Mouse (Mus musculus) adrenal gland, adult 2 months (tissue): Measurements from ENCODE around the gene Srgap1. TPM values are rescaled to one million over a fixed set of nuclear protein-coding genes. Genes with fewer than 3 reads are reported as not detected.
A peak's percentile ranks its signal among the peaks of the same experiment; 100 is the strongest.

Source experiments
- DNase-seq: peaks from one replicate; pipeline ENCODE4 v3.0.0; 2021
- polyA plus RNA-seq: library from polyadenylated mRNA; depleted of rRNA; stranded (reverse); fragments of >200 nt; gene quantifications from 2 replicates; pipeline ENCODE4 v1.2.3, GENCODE M21; 2012
- total RNA-seq, 2 experiments: library from RNA; stranded (reverse); gene quantifications; 2 replicates each; pipeline ENCODE4 v1.2.3; 2021

Srgap1 gene
- total and polyA plus RNA-seq, 3 experiments: 0.75 to 2.4 (median 1.2) TPM

DNA sequence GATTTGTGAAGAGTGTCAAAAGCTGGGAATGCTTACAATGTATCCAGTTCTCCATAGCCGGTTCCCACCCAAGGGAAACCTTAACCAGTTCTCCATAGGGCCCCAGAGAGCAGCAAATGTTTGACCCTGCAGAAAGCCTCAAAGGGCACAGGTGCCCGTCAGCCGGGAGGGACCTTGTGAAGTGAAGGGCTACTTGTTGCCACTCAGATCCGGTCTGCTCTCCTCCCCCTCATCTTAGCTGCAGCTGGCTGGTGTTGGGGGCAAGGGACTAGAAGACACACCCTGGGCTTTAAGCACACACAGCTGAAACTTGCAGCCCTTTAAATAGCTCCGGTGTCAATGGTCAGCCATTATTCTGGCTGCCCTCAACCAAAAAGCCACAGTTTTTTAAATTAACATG, 30.1 kb downstream of the Srgap1 start:
- DNase-seq: no peak

DNA sequence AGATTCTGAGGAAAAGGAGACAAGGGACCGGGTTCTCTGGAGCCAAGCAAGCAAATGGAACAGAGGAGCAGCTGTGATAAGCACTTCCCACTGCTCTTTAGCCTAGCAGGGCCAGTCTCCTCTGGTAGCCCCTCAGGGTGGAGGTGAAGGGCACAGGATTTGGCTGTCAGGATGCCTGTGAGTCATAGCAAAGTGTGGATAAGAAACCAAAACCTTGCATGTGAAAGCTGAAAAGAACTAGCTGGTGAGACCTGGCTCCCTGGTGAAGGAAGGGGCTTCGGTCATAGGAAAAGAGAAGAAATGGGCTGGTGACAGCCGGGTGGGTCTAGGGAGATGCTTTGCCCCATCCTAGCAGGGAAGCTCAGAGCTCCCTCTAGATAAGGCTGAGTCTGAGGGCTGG, 30.5 kb downstream of the Srgap1 start:
- DNase-seq: peak; percentile 51

DNA sequence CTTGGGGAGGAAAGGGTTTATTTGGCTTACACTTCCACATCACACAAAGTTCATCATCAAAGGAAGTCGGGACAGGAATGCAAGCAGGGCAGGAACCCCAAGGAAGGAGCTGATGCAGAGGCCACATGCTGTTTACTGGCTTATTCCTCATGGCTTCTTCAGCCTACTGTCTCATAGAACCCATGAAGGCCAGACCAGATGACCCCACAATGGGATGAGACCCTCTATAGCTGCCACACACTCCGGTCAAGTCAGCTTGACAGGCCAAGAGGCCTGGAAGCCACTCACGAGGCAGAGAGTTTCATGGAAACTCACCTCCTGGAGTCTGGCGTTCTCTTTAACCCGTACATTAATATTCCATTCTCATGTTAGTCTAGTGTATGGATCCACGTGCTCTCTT, 34.8 kb downstream of the Srgap1 start:
- DNase-seq: no peak

DNA sequence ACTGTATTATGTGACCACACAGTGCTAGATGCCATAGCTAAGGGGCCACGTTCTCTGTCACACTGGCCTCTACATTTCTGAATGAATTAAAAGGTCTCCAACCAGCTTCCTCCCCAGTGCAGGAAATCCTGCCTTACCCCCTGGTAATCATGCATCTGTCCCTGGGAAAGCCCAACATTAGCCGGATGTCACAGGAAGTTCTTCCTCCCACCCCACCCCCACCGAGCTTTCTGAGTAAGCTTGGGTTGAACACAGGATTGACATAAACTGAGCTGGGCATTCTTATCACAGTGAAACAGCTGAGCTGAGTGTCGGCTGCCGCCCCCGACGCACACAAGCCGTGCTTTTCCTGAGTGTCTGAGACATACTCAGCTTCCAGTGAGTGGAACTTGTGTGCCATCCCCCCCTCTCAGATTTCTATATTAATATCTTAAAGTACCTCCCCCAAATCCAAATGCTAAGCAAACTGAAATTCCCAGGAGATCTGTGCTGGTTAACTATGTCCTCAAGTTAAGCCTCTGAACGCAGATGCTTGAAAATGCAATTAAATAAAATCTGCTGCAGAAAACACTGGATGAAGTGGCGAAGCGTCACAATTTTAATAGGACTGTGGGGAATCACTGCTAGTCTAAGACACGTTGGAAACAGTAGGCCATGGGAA, 38.3 kb downstream of the Srgap1 start:
- DNase-seq: peak; percentile 35

DNA sequence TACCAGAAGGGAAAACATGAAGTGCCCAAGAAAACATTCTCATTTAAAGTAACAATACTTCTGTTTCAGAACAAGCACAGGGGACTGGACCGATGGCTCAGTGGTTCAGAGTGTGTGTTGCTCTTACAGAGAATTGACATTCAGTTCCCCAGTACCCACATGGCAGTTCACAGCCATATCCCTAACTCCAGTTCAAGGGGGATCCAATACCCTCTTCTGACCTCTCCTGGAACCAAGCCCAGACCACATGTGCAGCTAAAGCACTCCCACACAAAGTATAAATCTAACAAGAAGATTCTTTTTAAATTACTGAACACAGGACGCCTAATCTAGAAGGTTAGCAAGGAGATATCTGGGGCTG, 38.8 kb downstream of the Srgap1 start:
- DNase-seq: no peak

DNA sequence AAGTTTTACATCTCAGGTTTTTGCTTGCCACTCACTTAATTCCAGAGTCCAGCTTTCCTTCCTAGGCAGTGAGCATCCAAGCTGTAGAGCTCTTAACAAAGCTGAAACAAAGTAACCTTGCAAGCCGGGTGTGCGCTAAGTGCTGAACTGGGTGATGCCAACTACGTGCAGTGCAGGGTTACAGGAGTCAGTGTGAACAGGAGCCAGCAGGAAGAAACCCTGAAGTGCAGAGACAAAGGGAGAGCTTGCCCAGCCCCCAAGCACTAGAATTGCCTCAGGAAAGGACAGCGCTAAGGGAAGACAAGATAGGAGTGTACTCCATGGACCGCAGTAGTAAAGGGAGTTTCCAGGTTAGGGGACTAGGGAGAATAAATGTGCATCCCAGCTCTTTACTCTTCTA, 40.5 kb downstream of the Srgap1 start:
- no peak for DNase-seq

DNA sequence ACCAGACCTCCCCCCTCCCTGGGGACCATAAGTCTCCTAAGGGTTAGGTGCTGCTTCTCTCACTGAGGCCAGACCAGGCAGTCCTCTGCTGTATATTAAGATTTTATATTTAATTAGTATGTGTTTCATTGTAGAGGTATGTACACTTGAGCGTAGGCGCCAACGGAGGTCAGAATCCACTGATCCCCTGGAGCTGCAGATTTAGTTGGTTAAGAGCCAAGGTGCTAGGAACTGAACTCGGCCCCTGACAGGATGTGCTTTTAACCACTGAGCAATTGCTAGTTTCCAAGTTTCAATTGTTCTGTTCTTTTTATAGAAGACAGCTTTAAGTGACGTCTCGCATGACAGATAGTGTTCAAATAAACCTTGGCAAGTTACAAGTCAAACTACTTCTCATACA, 41.0 kb downstream of the Srgap1 start:
- no peak for DNase-seq

DNA sequence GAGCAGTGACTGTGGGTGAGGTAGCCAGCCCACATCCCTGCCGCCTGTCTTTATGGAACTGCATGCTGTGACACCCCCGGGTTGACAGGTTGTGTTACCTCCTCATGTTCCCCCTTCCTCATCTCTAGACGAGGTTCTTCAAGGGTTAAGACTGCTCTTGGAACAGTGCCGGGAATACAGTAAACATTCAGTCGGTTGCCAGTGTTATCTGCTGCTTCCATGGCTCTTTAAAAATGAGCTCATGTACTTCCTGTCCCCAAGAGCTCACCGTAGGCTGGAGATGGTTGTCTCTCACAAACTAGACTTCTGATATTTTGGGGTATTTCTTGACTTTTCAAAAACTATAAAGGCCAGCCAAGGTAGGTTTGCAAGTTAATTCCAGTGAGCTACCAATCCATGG, 41.6 kb downstream of the Srgap1 start:
- no peak for DNase-seq

DNA sequence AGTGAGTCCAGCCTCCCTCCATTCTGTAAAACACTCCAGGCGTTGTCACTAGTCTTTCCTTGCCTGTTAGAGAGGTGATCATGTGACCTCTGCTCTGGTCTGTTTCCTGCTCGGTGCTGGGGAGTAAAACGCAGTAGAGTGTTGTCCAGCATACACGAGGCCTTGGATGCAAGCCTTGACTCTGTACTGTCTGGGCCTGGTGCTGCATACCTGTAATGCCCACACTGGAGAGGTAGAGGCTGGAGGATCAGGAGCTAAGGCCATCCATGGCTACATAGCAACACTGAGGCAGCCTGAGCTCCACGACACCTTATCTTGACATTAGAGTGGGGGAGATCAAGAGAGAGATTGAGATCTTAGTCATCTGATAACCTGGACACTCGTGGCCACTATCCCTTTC, 44.2 kb downstream of the Srgap1 start:
- no peak for DNase-seq

DNA sequence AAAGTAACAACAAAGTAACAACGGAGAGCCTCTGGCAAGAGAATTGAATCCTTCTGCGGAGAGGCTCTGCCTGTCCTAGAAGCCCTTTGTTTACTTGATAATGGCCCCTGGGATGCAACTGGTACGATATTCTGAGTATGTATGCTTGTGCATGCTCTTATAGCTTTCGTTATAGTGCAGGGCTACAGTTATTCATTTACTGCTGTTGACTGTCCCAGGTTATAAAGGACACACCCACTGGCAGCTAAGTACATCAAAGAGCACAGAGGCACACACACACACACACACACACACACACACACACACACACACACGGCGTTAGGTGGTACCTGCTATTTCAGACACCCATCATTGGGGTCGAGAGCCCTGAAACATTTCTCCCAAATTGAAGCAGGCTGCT, 48.3 kb downstream of the Srgap1 start:
- DNase-seq: no peak

DNA sequence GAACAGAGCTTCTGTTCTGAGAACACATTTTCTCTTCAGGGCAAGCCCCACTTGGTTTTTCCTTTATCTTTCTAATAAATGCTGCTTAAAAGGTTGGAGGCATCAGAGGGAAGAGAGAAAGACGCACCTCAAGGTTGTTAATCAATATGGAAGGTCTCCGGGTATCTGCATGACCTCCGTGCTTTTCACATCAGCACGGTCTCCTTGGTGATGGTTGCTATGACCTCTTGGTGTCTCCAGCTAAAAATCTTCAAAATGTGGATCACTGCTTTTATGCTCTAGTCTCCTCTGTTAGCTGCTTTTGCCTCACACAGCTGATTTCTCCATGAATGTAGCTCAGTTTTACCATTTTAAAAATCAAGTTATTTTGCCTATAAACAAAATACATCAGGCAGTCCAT, 50.6 kb downstream of the Srgap1 start:
- DNase-seq: no peak

DNA sequence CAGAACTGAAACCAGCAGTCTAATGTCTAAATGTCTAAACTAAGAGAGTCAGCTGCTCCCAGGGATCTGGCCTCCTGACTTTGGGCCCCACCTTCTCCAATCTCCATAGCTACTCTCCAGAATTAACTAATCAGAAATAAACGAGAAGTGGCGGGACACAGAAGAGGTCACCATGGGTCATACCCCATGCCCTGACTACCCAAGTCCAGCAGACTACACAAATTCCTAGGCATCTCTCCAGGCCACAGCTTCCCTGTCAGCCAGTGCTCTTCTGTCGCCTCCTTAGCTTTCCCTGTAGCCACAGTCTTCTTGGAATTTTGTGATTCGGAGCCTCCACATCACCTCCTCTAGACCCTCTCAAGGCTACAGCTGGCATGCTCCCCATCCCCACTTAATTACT, 51.7 kb downstream of the Srgap1 start:
- DNase-seq: no peak

DNA sequence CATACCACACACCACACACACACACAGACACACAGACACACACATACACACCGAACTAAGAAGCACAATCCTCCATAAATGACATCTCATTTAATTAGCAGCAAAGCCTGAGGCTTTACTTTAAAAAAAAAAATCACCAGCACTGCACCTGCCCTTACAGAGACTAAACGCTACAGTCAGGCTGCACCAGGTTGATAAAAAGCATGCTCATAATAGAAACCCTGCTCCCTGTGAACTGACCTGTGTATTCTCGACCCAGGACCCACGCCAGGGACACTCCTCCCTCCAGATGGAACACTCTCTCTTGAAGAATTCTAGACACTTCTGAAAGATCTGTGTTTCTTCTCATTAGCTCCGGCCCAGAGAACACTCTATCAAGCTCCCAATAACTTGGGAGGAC, 52.5 kb downstream of the Srgap1 start:
- DNase-seq: no peak

DNA sequence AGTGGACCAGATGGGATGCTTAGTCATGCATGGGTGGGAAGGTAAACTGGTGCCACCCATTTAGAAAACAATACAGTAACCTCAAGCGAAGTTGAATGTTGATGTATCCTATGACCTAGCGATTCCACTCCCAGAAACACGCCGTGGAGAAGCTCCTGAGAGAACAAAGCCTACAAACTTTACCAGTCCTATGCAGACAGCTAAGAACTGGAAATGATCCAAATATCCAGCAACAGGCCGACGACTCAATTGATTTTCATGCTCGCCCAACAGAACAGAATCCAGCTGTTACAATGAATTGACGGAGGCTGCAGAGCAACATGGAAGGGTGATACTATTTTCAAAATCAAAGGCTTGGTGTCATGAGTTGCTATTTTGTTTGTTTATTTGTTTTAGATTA, 54.5 kb downstream of the Srgap1 start:
- no peak for DNase-seq

DNA sequence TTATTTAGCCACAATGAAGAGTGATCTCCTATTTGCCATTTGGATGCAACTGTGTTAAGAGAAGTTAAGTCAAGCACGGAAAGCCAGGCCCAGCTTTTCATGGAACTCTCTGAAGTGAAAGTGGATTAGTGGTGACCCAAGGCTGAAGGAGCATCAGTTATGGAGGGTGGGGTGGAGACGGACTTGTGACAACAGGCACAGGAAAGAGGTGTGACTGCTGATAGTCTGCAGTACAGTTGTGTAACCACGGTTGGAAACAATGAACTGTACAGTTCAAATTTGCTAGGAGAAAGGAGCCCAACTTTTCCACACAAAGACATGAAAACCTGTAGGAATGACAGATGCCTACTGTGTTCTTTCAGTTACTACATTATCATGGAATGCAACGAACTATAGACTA, 60.1 kb downstream of the Srgap1 start:
- DNase-seq: no peak

DNA sequence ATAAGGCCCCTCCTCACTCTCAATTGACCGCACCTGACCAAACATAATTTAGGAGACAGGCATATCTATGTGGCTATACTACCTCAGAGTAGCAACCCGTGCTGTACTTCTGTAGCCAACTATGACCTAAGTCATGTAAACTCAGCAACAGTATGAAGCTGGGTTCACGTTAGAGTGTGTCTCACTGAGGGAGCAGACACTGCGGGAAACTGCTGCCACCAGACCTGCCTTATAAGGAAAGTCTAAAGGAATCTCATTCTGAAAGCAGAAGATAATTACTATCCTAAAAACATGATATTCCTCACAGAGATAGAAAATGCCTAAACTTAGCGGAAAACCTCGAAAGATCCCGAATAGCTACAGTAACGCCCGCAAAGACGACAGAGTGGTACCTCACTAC, 62.2 kb downstream of the Srgap1 start:
- no peak for DNase-seq

DNA sequence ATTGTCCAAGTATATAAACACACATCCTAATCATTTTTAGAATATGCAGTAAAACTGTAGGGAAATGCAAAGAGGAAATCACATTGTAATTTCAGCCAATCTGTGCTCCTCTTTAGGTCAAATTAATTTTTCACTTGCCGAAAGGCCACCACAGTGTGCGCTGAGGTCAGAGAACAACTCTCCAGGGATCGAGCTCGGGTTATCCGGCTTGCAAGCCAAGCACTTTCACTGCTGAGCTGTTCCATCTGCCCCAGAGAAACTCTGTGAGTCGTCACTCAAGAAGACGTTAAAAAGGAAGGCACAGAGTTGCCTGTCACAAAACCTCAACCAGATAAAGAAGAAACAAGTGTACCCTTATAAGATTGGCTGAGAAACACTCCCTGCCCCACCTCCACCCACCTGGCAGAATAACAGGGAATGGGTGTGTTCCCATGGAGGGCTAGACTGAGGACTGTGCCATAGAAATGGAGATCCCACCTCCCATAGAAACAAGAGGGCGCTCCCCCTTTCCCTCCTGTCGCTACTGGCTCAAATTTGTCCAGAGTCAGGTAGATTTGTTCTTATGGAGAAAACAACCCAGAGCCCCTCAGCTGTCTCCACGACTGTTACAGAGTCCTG, 63.0 kb downstream of the Srgap1 start:
- peak; percentile 23 for DNase-seq

DNA sequence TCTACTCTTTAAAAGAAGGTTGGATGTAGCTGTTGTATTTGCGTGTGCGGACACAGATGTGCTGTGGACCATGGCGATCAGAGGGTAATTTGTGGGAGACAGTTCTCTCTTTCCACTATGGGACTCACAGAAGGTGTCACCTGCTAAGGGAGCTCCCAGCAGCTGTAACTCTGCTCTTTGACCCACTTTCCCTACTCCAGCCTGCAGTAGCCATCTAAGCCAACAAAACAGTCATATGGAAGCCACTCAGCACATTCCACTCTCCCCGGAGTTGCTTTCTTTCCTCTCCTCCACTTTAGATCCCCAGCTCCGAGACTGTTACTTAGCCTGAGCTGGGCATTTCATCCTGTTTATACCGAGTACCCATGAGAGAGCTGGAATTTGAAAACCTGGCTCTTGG, 71.8 kb downstream of the Srgap1 start:
- no peak for DNase-seq

DNA sequence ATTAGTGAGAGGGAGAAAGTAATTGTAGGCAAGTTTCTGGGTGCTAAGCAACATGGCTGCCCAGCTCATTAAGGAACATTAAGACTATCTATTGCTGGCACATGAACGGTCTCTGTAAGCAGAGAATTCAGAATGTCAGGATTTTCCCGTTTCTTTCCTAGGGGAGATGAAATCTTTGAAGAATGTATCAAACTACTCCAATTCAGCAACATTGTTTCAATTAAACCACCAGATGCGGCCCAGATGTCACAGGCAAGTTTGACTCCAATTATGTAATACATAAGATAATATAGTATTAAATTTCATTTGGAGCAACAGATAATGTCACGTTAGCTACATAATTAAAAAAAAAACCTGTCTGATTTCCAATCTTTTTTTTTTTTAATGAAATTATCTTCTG, 72.5 kb downstream of the Srgap1 start:
- no peak for DNase-seq

DNA sequence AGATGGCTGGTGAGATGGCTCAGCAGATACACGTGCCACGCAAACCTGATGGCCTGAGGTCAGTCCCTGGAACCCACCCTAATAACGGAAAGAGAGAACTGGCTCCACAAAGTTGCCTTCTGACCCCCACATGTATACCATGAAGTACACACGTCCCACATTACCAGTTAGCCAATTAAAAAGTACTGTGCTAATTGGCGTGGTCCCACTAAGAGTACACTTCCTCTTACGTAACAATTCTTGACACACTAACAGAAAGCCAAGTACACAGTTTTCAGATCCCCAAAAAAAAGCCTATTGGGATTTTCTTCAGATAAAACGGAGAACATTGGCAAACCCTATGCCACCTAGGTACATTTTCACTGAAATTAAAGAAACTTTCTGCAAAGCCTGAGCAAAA, 73.8 kb downstream of the Srgap1 start:
- no peak for DNase-seq

DNA sequence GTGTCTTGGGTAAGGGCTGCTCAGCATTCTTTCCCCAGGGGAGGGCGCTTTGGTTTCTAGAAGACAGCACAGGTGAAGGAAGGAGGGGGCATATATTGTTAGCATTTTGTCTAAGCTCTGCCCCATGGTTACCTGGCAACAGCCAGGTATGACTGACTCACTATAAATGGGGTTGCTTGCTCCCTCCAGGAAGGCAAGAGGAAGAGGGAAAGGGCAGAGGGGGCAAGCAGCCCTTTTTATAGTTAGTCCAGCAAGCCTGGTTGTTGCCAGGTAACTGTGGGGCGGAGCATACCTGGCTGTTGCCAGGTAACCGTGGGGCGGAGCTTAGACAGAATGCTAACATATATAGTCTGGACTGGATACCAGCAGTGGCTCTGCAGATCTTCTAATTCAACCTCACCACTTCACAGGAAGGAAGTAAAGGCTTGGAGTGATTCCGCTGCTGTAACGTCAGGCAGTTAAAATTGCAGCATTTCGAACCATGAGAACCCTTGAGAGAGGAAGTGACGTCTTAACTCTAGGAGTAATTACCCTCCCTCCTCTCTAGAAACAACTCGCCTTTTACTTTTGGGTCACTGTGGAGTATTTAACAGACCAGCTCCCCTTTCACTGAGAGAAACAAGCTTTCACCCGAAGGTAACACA, 74.7 kb downstream of the Srgap1 start:
- DNase-seq: no peak

DNA sequence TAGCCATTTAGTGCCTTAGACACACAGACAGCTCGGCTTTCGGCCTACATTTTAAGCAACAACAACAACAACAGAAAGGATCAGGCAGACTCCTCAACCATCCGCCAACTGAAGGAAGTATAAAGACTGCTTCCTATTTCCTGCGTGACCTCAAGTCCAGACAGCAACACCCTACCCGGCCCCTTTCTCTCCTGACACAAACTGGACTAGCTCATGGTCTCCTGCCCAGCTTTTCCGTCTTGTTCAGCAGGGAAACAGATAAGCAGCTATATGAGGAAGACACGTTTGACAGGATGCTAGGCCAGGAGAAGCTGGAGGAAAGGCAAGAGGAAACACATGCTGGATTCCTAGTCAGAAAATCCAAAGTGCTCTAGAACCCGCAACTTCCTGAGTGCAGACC, 75.5 kb downstream of the Srgap1 start:
- DNase-seq: peak; percentile 11

DNA sequence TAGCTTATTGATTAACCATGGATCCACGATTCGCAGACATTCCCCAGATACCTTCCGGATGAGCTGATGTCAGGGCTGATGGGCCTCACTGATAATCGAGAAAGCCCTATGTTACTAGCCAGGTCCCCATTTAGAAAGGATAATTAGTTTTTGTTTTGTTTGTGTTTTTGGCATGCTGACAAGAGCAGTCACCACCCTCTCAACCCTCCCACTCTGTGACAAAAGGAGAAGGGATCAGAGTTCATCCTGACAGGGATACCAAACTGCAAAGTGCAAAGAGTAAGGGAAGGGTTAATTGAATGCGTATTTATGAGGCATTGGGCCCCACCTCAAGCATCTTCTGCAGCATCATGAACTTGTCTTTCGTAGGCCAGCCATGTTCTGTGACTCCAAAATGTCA, 76.2 kb downstream of the Srgap1 start:
- no peak for DNase-seq

DNA sequence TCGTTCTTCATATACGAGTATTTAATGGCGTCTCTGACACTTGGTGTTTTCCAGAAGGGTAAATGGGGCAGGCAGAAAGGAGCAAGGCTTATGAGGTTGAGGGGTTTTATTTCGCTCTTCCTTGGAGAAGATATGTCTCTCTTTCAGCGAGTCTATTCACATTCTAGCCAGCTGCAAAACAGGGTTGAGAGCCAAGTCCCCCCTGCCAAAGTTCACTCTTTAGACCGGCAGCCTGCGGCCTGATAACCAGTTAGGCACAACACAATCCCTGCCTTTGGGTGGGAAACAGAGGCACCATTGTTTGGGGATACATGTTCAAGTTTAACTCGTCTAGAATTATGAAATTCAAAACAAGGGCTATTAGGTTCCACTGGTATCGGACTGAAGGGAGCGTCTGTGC, 83.0 kb downstream of the Srgap1 start:
- no peak for DNase-seq
